Mouse (Mus musculus): ENCODE measurements around the gene Cdk6. TPM values are rescaled to one million over a fixed set of nuclear protein-coding genes. Genes with fewer than 3 reads are reported as not detected.

Gene Cdk6
- polyA plus RNA-seq, 1 experiment from 2014 or later, result 59.1 TPM

GRCm38 (mm10) chr5:3482474-3482873, 141.2 kb downstream of the Cdk6 start:
- ATAC-seq (ENCODE audit: borderline replicate concordance, extremely low read depth, low FRiP score, low TSS enrichment), result no peak
- Histone ChIP-seq H3K36me3 (0 out of 2 replicates have a peak, but pooled peaks cover 3% of the 10 kb centered on the region), H3K4me2 (no peak overlapping the region), H3K27me3 (no peaks in the 10 kb centered on the region), H3K4me3 (no peak overlapping the region), H3K9me3 (no peaks in the 10 kb centered on the region), H3K27ac (no peak overlapping the region), H3K9ac (no peak overlapping the region), H3K4me1 (peaks cover 3% of the 10 kb centered on the region; the same call in 1 of the 2 replicates)
- WGBS, result 86% methylated on average over 7 of the region's 7 CpGs

GRCm38 (mm10) chr5:3483054-3483722, 141.9 kb downstream of the Cdk6 start:
- no peak for ATAC-seq (ENCODE audit: borderline replicate concordance, extremely low read depth, low FRiP score, low TSS enrichment)
- 0 out of 2 replicates have a peak, but pooled peaks cover 3% of the 10 kb centered on the region for H3K36me3 ChIP-seq
- H3K27ac ChIP-seq, result no peak overlapping the region
- no peak overlapping the region for H3K4me3 ChIP-seq
- no peak overlapping the region for H3K9ac ChIP-seq
- peaks cover 6% of the 10 kb centered on the region for H3K4me1 ChIP-seq
- 92% methylated on average over 5 of the region's 5 CpGs for WGBS
- no peaks in the 10 kb centered on the region for H3K9me3 ChIP-seq
- no peaks in the 10 kb centered on the region for H3K27me3 ChIP-seq
- no peak overlapping the region for H3K4me2 ChIP-seq

GRCm38 (mm10) chr5:3486579-3487282, 145.4 kb downstream of the Cdk6 start:
- no peaks in the 10 kb centered on the region for H3K27me3 ChIP-seq
- 26% methylated on average over 7 of the region's 7 CpGs for WGBS
- 0 out of 2 replicates have a peak, but pooled peaks cover 3% of the 10 kb centered on the region for H3K36me3 ChIP-seq
- no peaks in the 10 kb centered on the region for H3K9me3 ChIP-seq
- H3K4me3 ChIP-seq, result no peak overlapping the region
- H3K9ac ChIP-seq, result no peak overlapping the region
- no peak overlapping the region for H3K27ac ChIP-seq
- H3K4me1 ChIP-seq, result peaks cover 25% of the 10 kb centered on the region
- ATAC-seq (ENCODE audit: borderline replicate concordance, extremely low read depth, low FRiP score, low TSS enrichment), result no peak
- no peak overlapping the region for H3K4me2 ChIP-seq

- Histone ChIP-seq H3K4me1 (peaks cover 28% of the 10 kb centered on the region), H3K27me3 (no peaks in the 10 kb centered on the region), H3K4me3 (no peak overlapping the region), H3K4me2 (peak overlapping the region; percentile 9; the same call in 1 of the 2 replicates), H3K9ac (no peak overlapping the region), H3K27ac (0 out of 2 replicates have a peak overlapping the region, but pooled peaks have one; percentile 7), H3K36me3 (0 out of 2 replicates have a peak, but pooled peaks cover 3% of the 10 kb centered on the region), H3K9me3 (no peaks in the 10 kb centered on the region)
- peak; percentile 63; the same call in 1 of the 2 replicates for ATAC-seq (ENCODE audit: borderline replicate concordance, extremely low read depth, low FRiP score, low TSS enrichment)
- 30% methylated on average over 16 of the region's 16 CpGs for WGBS
Observed at GRCm38 (mm10) chr5:3488146-3488774, 147.0 kb downstream of the Cdk6 start.

- Histone ChIP-seq H3K27ac (peak overlapping the region; percentile 53; the same call in 1 of the 2 replicates), H3K27me3 (no peaks in the 10 kb centered on the region), H3K9me3 (no peaks in the 10 kb centered on the region), H3K4me1 (peaks cover 28% of the 10 kb centered on the region), H3K4me3 (no peak overlapping the region), H3K9ac (no peak overlapping the region), H3K4me2 (no peak overlapping the region), H3K36me3 (0 out of 2 replicates have a peak, but pooled peaks cover 2% of the 10 kb centered on the region)
- WGBS, result 59% methylated on average over 3 of the region's 3 CpGs
- ATAC-seq (ENCODE audit: borderline replicate concordance, extremely low read depth, low FRiP score, low TSS enrichment), result no peak
Observed at GRCm38 (mm10) chr5:3490358-3490757, 149.1 kb downstream of the Cdk6 start.

GRCm38 (mm10) chr5:3491084-3491483, 149.8 kb downstream of the Cdk6 start:
- 37% methylated on average over 9 of the region's 9 CpGs for WGBS
- Histone ChIP-seq H3K4me2 (no peak overlapping the region), H3K36me3 (no peaks in the 10 kb centered on the region), H3K27me3 (no peaks in the 10 kb centered on the region), H3K4me3 (no peak overlapping the region), H3K27ac (peak overlapping the region; percentile 53), H3K4me1 (peaks cover 28% of the 10 kb centered on the region), H3K9me3 (no peaks in the 10 kb centered on the region), H3K9ac (no peak overlapping the region)
- ATAC-seq (ENCODE audit: borderline replicate concordance, extremely low read depth, low FRiP score, low TSS enrichment), result peak; percentile 72; the same call in 1 of the 2 replicates

- Histone ChIP-seq H3K9ac (no peak overlapping the region), H3K27me3 (no peaks in the 10 kb centered on the region), H3K4me2 (no peak overlapping the region), H3K27ac (peak overlapping the region; percentile 53; the same call in 1 of the 2 replicates), H3K4me1 (peaks cover 26% of the 10 kb centered on the region), H3K9me3 (no peaks in the 10 kb centered on the region), H3K4me3 (no peak overlapping the region), H3K36me3 (no peaks in the 10 kb centered on the region)
- no peak for ATAC-seq (ENCODE audit: borderline replicate concordance, extremely low read depth, low FRiP score, low TSS enrichment)
- WGBS, result 61% methylated on average over 5 of the region's 5 CpGs
Observed at GRCm38 (mm10) chr5:3491883-3492282, 150.6 kb downstream of the Cdk6 start.

- no peak overlapping the region for H3K4me3 ChIP-seq
- no peak overlapping the region for H3K9ac ChIP-seq
- no peak overlapping the region for H3K27ac ChIP-seq
- peaks cover 24% of the 10 kb centered on the region for H3K4me1 ChIP-seq
- H3K9me3 ChIP-seq, result no peaks in the 10 kb centered on the region
- no peak overlapping the region for H3K4me2 ChIP-seq
- WGBS, result 84% methylated on average over 13 of the region's 13 CpGs
- H3K36me3 ChIP-seq, result no peaks in the 10 kb centered on the region
- no peak for ATAC-seq (ENCODE audit: borderline replicate concordance, extremely low read depth, low FRiP score, low TSS enrichment)
- no peaks in the 10 kb centered on the region for H3K27me3 ChIP-seq
Observed at GRCm38 (mm10) chr5:3492776-3493636, 151.7 kb downstream of the Cdk6 start.

- H3K9ac ChIP-seq, result no peak overlapping the region
- no peaks in the 10 kb centered on the region for H3K27me3 ChIP-seq
- H3K4me2 ChIP-seq, result no peak overlapping the region
- H3K27ac ChIP-seq, result no peak overlapping the region
- no peaks in the 10 kb centered on the region for H3K9me3 ChIP-seq
- no peak for ATAC-seq (ENCODE audit: borderline replicate concordance, extremely low read depth, low FRiP score, low TSS enrichment)
- no peaks in the 10 kb centered on the region for H3K36me3 ChIP-seq
- peaks cover 16% of the 10 kb centered on the region for H3K4me1 ChIP-seq
- WGBS, result 91% methylated on average over 9 of the region's 9 CpGs
- H3K4me3 ChIP-seq, result no peak overlapping the region
Observed at GRCm38 (mm10) chr5:3493968-3494367, 152.7 kb downstream of the Cdk6 start.

GRCm38 (mm10) chr5:3494452-3495187, 153.3 kb downstream of the Cdk6 start:
- Histone ChIP-seq H3K4me1 (peaks cover 16% of the 10 kb centered on the region), H3K4me3 (no peak overlapping the region), H3K36me3 (no peaks in the 10 kb centered on the region), H3K27me3 (no peaks in the 10 kb centered on the region), H3K9me3 (no peaks in the 10 kb centered on the region), H3K27ac (no peak overlapping the region), H3K4me2 (no peak overlapping the region), H3K9ac (no peak overlapping the region)
- ATAC-seq (ENCODE audit: borderline replicate concordance, extremely low read depth, low FRiP score, low TSS enrichment), result no peak
- 62% methylated on average over 8 of the region's 8 CpGs for WGBS

GRCm38 (mm10) chr5:3497505-3497925, 156.2 kb downstream of the Cdk6 start:
- Histone ChIP-seq H3K27ac (no peak overlapping the region), H3K4me1 (peaks cover 16% of the 10 kb centered on the region), H3K9me3 (no peaks in the 10 kb centered on the region), H3K36me3 (no peaks in the 10 kb centered on the region), H3K4me2 (no peak overlapping the region), H3K4me3 (no peak overlapping the region), H3K27me3 (no peaks in the 10 kb centered on the region), H3K9ac (no peak overlapping the region)
- WGBS, result 81% methylated on average over 5 of the region's 5 CpGs
- ATAC-seq (ENCODE audit: borderline replicate concordance, extremely low read depth, low FRiP score, low TSS enrichment), result no peak
